Mouse (Mus musculus): Measurements from ENCODE around the gene Maco1.

DNA sequence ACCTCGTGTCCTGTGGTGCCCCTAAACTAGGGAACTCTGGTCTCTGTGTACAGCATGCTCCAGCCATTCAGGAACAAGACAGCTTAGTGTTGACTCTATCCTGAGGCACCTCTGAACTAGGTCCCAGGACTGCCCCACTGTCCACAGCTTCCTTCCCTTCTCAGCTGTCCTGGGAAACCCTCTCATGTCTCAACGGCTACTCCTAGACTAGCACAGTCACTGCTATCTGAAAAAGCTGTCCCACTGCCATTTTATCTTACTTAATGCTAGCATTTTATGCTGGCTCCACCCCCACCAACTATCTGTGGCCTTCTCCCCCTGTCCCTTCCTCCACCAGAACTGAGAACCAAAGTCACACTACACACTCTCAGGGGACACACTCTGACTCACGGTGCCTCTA is 88.8 kb downstream of the Maco1 start:
- TF ChIP-seq POLR2A (IDR thresholded peaks at IDR 0.05; ENCODE audit: insufficient read depth, low read depth, low read length): no peak
- no peak for TF ChIP-seq CTCF (IDR thresholded peaks at IDR 0.05; ENCODE audit: insufficient read depth, low read depth, low read length)

Data from olfactory bulb, adult 2 months (tissue).